Mouse (Mus musculus) intestine, embryonic 14.5 days (tissue): Measurements from ENCODE around the gene Gm35549. TPM values are rescaled to one million over a fixed set of nuclear protein-coding genes. Genes with fewer than 3 reads are reported as not detected.

Experiments used
- ATAC-seq: fragments of 200-750 bp; cut with Nextera tagmentation; replicated peaks from 2 replicates; pipeline ENCODE4 v1.8.0; 2017; ENCODE audit warnings: low read depth, moderate number of reproducible peaks, moderate TSS enrichment, moderate library complexity; ENCODE audit not compliant: low FRiP score, low TSS enrichment
- DNase-seq: peaks from one replicate; pipeline ENCODE4 v3.0.0-alpha.2; 2018; ENCODE audit warnings: low spot score
- H3K27ac ChIP-seq: fragments of 300-500 bp; sonication (generic); 2 replicates; pipeline ENCODE4 v1.5.1; 2014; ENCODE audit warnings: low read depth, mild to moderate bottlenecking, control low read depth
- H3K27me3 ChIP-seq: fragments of 300-500 bp; sonication (generic); replicated peaks from 2 replicates; pipeline ENCODE4 v1.6.1; 2014; ENCODE audit warnings: low read length, control low read depth; ENCODE audit not compliant: control insufficient read depth, insufficient read depth
- H3K36me3 ChIP-seq: fragments of 300-500 bp; sonication (generic); 2 replicates; pipeline ENCODE4 v1.6.1; 2014; ENCODE audit warnings: low read length, control low read depth; ENCODE audit not compliant: control insufficient read depth, insufficient read depth
- H3K4me1 ChIP-seq: fragments of 300-500 bp; sonication (generic); replicated peaks from 2 replicates; pipeline ENCODE4 v1.6.1; 2014; ENCODE audit warnings: low read length, control low read depth, mixed read lengths; ENCODE audit not compliant: control insufficient read depth, insufficient read depth
- H3K4me2 ChIP-seq: fragments of 300-500 bp; sonication (generic); 2 replicates; pipeline ENCODE4 v1.6.1; 2014; ENCODE audit warnings: low read length
- H3K4me3 ChIP-seq: fragments of 300-500 bp; sonication (generic); 2 replicates; pipeline ENCODE4 v1.5.1; 2014; ENCODE audit warnings: low read depth, low read length, control low read depth, mixed read lengths
- H3K9ac ChIP-seq: fragments of 300-500 bp; sonication (generic); 2 replicates; pipeline ENCODE4 v1.6.1; 2014; ENCODE audit warnings: mild to moderate bottlenecking, low read length
- H3K9me3 ChIP-seq: fragments of 300-500 bp; sonication (generic); 2 replicates; pipeline ENCODE4 v1.6.1; 2016; ENCODE audit warnings: low read length, control low read depth; ENCODE audit not compliant: control insufficient read depth
- WGBS: fragments of 180-500 bp; shearing (Covaris S2); extraction: QIAGEN DNeasy Blood & Tissue Kit; methylation state at CpG from one replicate; pipeline ENCODE4 v1.1.7; 2014; 5-methylcytosine and 5-hydroxymethylcytosine counted together
- polyA plus RNA-seq: library from polyadenylated mRNA; unstranded; fragments of >200 nt; fragmentation: Nextera tagmentation; extraction: Ambion mirVana; gene quantifications from 2 replicates; pipeline ENCODE4 v1.2.1, GENCODE M21; 2014

The Gm35549 gene
- polyA plus RNA-seq, 1 experiment from 2014 or later = 0.32 TPM

DNA sequence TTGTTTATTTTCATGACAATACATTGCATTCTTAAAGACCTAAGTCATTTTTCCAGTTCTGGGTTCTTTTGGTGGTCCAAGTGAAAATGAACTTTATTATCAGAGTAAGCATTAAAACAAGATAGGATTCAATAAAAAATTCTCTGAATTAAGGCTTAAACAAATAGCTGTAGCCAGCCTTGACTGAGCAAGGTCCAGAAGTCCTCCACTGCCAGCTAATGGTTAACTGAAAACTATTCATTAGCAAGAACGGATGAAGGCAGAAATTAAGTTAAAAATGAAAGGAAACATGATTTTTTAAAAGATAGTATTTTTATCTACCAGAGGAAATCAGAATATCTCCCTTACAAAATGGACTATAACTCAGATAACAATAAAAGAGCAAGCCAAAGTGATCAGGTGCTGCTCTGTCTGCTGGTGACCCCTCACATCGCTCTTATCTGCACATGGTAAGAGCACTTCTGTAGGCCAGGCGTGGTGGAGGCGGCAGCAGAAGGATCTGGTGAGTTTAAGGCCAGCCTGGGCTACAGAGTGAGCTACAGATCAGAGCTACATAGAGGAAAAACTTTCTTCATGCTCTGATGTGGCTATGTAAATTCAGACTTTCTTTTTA is 28.5 kb downstream of the Gm35549 start:
- no peak overlapping the region for H3K9ac ChIP-seq

DNA sequence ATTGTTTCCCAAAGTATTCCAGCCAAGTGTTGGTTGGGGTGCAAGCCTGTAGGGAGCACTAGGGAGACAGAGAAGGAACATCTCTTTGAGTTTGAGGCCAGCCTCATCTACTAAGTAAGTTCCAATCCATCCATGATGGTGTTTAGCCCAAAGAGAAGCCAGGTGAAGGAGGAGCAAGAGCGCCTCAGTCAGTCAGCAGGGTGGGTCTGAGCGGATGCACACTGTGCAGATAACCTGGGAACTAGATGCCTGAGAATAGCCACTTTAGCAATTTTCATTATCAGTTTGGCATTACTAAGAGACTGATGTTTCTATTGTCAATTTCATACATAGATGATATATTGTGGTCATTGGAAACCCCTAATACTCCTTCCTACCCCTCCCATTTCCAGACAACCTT is 29.1 kb downstream of the Gm35549 start:
- H3K4me1 ChIP-seq = no peaks in the 10 kb centered on the region
- 82% methylated on average over 2 of the region's 2 CpGs for WGBS
- DNase-seq (no peak), ATAC-seq (no peak; the same call in 1 of the 2 replicates)
- peaks cover 27% of the 10 kb centered on the region for H3K36me3 ChIP-seq
- H3K4me3 ChIP-seq = no peak overlapping the region
- H3K4me2 ChIP-seq = no peak overlapping the region
- no peak overlapping the region for H3K27ac ChIP-seq
- no peaks in the 10 kb centered on the region for H3K27me3 ChIP-seq
- no peak overlapping the region for H3K9ac ChIP-seq
- no peaks in the 10 kb centered on the region for H3K9me3 ChIP-seq

More for the DNA sequence above, 28.5 kb downstream of the Gm35549 start:
- ATAC-seq (no peak; the same call in 1 of the 2 replicates), DNase-seq (no peak)
- Histone ChIP-seq H3K9me3 (no peaks in the 10 kb centered on the region), H3K4me3 (no peak overlapping the region), H3K4me1 (no peaks in the 10 kb centered on the region), H3K27me3 (no peaks in the 10 kb centered on the region), H3K4me2 (no peak overlapping the region), H3K27ac (no peak overlapping the region), H3K36me3 (peaks cover 32% of the 10 kb centered on the region)
- 72% methylated on average over 4 of the region's 4 CpGs for WGBS

DNA sequence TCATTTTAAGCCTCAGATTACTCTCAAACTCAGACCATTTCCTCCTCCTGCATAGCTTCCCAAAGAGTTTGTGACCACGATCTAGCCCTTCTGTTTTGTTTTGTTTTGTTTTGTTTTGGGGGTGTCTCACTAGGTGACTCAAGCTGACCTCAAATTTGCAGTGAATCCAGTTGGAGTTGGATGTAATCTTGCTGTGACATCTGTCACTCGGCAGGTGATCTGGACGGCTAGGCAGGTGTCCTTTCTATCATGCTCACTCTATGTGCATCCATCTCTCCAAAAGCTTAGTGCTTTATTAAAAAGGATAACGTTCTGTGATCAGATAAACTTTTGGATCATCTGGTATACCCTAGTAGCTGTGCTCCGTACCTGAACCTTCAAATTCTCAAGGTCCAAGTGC is 31.4 kb downstream of the Gm35549 start:
- no peak for ATAC-seq

DNA sequence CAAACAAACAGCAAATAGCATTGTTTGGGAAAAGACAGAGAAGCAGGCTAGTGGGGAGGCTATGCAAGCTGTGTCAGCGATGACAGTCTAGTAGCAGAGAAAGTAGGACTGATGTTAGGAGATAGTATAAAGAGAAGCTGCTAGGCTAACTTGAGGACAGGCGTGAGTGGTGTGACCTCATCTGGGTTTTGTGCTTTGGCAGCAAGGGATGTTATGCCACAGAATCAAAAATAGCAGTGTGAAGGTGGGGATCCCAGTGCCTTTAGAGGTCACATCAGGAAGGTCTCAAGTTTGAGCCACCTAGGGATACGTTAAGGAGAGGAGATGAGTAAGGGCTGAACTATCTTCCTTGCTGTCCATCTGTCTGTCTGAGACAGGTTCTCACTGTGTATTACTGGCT is 33.6 kb downstream of the Gm35549 start:
- no peak overlapping the region for H3K27ac ChIP-seq
- no peak overlapping the region for H3K9ac ChIP-seq
- no peak for ATAC-seq
- no peak overlapping the region for H3K4me2 ChIP-seq
- H3K36me3 ChIP-seq = peaks cover 15% of the 10 kb centered on the region; the same call in 1 of the 2 replicates
- H3K4me1 ChIP-seq = peaks cover 9% of the 10 kb centered on the region
- DNase-seq = no peak
- H3K27me3 ChIP-seq = no peaks in the 10 kb centered on the region
- no peak overlapping the region for H3K4me3 ChIP-seq
- WGBS = 89% methylated on average over 3 of the region's 3 CpGs
- H3K9me3 ChIP-seq = no peaks in the 10 kb centered on the region

More for the DNA sequence above, 31.4 kb downstream of the Gm35549 start:
- H3K36me3 ChIP-seq = peaks cover 24% of the 10 kb centered on the region; the same call in 1 of the 2 replicates
- H3K4me1 ChIP-seq = no peaks in the 10 kb centered on the region
- no peak overlapping the region for H3K4me2 ChIP-seq
- 89% methylated on average over 5 of the region's 5 CpGs for WGBS
- no peak overlapping the region for H3K4me3 ChIP-seq
- no peaks in the 10 kb centered on the region for H3K27me3 ChIP-seq
- no peak for DNase-seq
- no peak overlapping the region for H3K9ac ChIP-seq
- no peaks in the 10 kb centered on the region for H3K9me3 ChIP-seq
- H3K27ac ChIP-seq = no peak overlapping the region

DNA sequence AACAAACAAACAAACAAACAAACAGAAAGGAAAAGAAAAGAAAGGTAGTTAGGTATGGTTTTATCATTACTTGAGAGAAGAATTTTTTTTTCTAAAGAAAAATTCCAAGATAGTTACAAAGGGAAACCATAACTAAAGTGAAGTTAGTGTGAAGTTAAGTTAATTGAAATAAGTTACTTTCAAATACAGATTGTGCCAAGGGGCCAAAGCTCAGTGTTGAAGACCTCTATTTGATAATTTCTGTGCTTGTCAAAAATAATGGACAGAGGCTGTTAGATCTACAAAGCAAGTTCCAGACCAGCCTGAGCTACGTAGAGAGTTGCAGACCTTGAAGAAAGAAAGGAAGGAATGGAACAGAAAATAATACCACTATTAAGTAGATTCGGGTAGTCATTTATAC is 36.6 kb downstream of the Gm35549 start:
- H3K27me3 ChIP-seq = no peaks in the 10 kb centered on the region
- DNase-seq (no peak), ATAC-seq (no peak)
- H3K27ac ChIP-seq = no peak overlapping the region
- 93% methylated on average over 2 of the region's 2 CpGs for WGBS
- no peaks in the 10 kb centered on the region for H3K9me3 ChIP-seq
- H3K9ac ChIP-seq = no peak overlapping the region
- H3K4me1 ChIP-seq = peaks cover 9% of the 10 kb centered on the region
- H3K4me2 ChIP-seq = no peak overlapping the region
- no peak overlapping the region for H3K4me3 ChIP-seq
- H3K36me3 ChIP-seq = 0 out of 2 replicates have a peak, but pooled peaks cover 8% of the 10 kb centered on the region

DNA sequence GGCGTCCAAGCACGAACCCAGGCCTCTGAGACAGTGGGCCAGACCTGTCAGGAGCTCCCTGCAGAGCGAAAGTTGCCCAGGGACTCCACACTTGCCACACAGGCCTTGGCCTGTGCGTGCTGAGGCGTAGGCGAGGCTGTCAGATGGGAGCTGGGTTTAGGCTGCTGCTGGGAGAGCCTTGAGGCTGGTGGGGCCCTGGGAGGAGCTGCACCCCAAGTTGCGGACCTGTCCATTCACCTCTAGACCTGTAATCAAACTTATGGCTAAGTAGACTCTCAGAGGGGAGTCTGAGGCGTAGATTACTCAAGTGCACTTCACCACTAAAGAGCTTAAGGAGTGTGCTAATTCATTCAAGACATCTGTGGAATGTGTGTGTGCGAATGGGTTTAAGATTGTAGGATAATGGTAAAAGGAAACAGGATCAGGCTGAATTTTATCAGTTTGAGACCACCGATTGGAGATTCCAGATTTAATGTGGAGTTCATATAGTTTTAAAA is 37.9 kb downstream of the Gm35549 start:
- H3K4me1 ChIP-seq = peaks cover 9% of the 10 kb centered on the region
- peak overlapping the region; percentile 73 for H3K4me3 ChIP-seq
- DNase-seq (no peak), ATAC-seq (no peak)
- peak overlapping the region; percentile 82 for H3K27ac ChIP-seq
- peak overlapping the region; percentile 69 for H3K9ac ChIP-seq
- peak overlapping the region; percentile 89 for H3K4me2 ChIP-seq
- H3K27me3 ChIP-seq = no peaks in the 10 kb centered on the region
- 8% methylated on average over 10 of the region's 10 CpGs for WGBS
- 0 out of 2 replicates have a peak, but pooled peaks cover 4% of the 10 kb centered on the region for H3K36me3 ChIP-seq
- no peaks in the 10 kb centered on the region for H3K9me3 ChIP-seq

DNA sequence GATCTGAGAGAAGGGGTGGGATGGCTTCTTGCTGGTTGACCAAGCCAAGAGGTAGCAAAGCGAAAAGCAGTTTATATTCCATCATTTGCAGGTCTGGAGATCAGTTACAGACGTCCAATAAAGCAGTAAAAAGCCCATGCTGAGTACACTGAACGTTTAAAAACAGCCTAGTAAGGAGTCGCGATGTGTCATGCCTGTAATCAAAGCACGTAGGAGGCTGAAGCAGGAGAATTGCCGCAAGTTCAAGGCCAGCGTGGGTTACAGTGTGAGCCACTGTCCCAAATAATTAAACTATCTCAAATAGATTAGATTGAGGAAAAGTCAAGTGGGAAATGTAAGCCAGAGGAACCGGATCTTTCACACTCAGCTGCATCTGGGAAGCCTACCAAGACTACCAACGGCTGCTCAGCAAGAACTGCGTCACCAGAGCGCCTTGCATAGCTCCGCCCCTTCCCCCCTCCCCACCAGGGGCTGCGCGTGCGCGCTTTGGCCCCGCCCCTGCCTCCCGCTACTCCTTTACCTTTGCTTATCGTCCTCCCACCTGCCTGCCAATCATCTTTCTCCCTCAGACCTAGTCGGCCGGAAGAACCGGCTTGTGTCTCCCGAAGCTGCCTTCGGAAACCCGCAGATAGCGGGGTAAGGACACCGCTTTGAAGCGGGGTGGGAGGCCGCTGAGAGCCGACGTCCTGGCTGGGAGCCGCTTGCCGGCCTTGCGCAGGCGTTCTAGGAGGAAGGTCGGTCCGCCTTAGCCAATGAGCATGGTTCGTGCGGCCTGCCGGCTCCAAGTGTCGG is 38.6 kb downstream of the Gm35549 start, which contains the start of gene Tcaim:
TSS of gene Tcaim (plus strand) at position 487 of the 792 bp plus-strand sequence.
- Histone ChIP-seq H3K4me3 (peak within 1 kb of the TSS; percentile 73), H3K4me2 (peak within 1 kb of the TSS; percentile 89), H3K9ac (peak within 1 kb of the TSS; percentile 69), H3K27me3 (no peaks in the 10 kb centered on the region), H3K36me3 (no peaks in the 10 kb centered on the region), H3K9me3 (no peaks in the 10 kb centered on the region), H3K27ac (peak within 1 kb of the TSS; percentile 82), H3K4me1 (peaks cover 9% of the 10 kb centered on the region)
- ATAC-seq = peak; percentile 97
- WGBS = 7% methylated on average over 42 of the region's 42 CpGs
- DNase-seq = peak; percentile 95

DNA sequence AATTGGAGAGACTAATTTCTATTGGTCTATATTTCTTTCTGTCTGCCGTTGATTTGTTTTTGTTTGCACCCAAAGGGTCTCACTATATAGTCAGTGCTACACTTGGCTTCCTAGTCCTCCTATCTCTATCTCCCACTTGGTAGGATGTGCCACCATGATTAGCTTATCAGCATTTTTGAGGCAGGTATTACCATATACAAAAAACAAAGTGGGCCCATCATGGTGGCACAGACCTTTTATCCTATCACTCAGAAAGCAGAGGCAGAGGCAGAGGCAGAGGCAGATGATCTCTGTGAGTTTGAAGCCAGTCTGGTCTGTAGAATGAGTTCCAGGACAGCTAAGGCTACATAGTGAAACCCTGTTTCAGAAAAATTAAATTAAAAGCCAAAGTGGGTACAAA is 57.3 kb downstream of the Gm35549 start:
- Histone ChIP-seq H3K9ac (no peak overlapping the region), H3K36me3 (no peaks in the 10 kb centered on the region), H3K27ac (no peak overlapping the region), H3K4me1 (no peaks in the 10 kb centered on the region), H3K9me3 (no peaks in the 10 kb centered on the region), H3K4me3 (no peak overlapping the region), H3K27me3 (no peaks in the 10 kb centered on the region), H3K4me2 (no peak overlapping the region)
- WGBS = 84% methylated on average over 1 of the region's 1 CpGs
- DNase-seq (no peak), ATAC-seq (no peak)
